Mouse (Mus musculus): Measurements from ENCODE around the gene Sf1. TPM values are rescaled to one million over a fixed set of nuclear protein-coding genes. Genes with fewer than 3 reads are reported as not detected.

The Sf1 gene
- total RNA-seq, 2 experiments from 2014 or later, result 150 to 183 TPM

DNA sequence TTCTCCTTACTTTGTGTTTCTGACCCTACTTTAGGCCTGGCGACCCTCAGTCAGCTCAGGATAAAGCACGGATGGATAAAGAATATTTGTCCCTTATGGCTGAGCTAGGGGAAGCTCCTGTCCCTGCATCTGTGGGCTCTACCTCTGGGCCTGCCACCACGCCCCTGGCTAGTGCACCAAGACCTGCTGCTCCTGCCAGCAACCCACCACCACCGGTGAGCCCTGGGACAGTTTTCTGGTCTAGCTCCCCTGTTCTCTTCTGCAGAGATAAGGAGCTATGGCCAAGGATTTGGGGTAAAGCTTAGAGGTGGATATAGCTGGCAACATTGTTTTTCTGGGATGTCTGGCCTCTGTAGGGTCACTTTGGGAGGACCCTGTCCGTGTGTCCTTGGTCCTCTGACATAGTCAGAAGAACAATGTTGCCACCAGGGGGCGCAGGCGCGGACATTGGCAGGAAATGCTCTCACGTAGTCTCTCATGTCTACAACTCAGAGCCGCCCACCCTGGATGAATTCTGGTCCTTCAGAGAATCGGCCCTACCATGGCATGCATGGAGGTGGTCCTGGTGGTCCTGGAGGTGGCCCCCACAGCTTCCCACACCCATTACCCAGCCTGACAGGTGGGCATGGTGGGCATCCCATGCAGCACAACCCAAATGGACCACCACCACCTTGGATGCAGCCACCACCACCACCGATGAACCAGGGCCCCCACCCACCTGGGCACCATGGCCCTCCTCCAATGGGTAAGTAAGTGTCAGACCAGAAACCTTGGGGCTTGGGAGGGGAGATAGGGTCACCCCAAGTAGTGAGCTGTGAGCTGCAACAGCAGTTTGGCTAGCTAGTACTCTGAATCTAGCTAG is 10.3 kb downstream of the Sf1 start:
- DNase-seq (ENCODE audit: low spot score in 2 of 2), result peak; percentile 84 to 90

DNA sequence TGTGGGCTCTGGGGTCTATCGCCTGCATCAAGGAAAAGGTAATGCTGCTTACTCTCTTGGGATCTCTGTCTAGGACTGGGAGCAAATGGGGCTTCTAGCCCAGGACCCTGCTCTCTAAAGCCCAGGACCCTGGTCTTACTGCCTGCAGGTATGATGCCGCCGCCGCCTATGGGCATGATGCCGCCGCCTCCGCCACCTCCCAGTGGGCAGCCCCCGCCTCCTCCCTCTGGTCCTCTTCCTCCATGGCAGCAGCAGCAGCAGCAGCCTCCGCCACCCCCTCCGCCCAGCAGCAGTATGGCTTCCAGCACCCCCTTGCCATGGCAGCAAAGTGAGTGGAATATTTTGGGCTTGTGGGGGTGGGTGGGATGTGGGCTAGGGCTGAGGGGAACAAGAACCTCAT is 11.1 kb downstream of the Sf1 start:
- DNase-seq (ENCODE audit: low spot score in 2 of 2), result no peak

DNA sequence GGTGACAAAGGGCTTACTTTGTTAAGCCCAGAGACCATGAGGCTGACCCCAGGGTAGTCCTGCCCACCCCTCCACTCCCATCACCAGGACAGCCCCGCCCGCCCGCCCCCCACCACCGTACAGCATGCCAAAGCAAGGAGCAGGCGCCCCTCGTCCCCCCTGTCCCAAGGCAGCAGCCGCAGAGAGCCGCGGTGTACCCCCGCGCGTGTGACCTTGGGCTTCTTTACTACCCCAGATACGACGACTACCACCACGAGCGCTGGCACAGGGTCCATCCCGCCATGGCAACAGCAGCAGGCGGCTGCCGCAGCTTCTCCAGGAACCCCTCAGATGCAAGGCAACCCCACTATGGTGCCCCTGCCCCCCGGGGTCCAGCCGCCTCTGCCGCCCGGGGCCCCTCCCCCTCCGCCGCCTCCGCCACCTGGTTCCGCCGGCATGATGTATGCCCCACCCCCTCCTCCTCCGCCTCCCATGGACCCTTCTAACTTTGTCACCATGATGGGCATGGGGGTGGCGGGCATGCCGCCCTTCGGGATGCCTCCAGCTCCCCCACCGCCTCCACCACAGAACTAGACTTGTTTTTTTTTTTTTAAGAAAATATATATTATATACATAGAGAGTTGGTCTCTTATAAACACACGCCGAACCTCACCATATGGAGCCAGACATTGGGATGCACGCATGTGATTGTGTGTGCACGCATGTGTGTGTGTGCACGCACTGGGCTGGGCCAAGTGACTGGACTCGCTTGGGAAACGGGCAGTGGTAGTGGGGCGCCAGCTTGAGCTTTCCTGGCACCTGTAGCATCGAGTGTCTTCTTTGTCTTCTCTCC is 12.1 kb downstream of the Sf1 start:
- DNase-seq (ENCODE audit: low spot score in 2 of 2), result no peak

DNA sequence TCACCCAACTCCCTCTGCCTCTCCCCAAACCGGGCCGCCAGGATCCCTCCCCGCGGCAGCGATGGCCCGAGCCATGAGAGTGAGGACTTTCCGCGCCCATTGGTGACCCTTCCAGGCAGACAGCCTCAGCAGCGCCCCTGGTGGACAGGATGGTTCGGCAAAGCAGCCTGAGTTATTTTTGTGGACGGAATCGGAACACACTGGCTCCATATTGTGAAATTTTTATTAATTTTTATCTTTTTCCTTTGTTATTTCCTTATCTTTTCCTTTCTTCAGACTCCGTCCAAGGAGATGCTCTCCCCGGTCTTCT is 12.7 kb downstream of the Sf1 start:
- peak; percentile 61 to 69 for DNase-seq (ENCODE audit: low spot score in 2 of 2)

DNA sequence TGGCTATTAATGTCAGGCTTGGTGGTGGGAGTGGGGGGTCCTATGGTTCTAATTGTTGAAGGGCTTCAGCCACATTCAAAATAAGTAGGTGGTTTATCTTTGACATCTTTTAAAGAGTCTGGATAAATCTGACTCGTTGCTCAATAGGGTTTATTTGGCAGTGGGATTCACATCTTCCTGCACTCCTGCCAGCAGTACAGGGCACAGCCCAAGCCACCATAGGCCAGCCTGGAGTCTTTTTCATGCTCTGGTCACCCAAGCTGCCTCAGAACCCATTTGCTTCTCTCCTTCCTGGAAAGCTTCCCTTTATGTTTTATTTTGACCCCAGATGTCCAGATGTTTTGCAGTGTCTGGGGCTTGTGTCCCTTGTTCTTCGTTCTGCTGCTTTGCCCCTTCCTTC is 13.2 kb downstream of the Sf1 start:
- DNase-seq (ENCODE audit: low spot score in 2 of 2), result no peak

DNA sequence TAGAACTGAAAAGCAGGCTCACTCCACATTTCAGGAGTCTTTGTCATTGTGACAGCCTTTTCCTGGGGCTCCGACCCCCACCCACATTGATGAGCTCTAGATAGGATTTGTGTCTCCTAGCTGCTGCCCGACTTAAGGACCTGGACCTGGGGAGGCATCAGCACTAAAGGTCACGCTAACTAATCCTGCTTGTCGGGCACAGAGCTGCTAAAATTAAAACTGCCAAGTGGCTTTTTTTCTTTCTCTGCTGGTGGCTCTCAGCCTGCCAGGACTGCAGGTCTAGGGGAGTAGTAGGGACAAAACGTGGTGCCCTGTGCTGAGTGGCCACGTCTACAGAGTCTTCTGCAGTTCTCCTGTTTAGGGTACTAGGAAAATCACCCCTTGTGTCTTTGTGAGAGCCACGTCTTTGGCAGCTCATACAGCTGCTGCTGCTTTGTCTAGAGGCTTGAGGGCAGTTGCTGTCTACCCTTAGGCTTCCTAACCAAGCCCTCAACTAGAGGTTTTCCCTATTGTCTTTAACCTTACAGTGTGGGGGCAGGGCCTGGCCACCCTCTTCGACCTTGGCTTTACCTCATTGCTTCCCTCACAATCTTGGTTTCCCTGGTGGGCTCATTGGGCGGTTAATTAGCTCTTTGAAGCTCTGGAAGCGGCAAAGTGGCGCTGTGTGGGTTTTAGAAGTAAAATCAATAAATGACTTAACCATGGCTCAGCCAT is 14.0 kb downstream of the Sf1 start:
- DNase-seq (ENCODE audit: low spot score in 2 of 2), result no peak

DNA sequence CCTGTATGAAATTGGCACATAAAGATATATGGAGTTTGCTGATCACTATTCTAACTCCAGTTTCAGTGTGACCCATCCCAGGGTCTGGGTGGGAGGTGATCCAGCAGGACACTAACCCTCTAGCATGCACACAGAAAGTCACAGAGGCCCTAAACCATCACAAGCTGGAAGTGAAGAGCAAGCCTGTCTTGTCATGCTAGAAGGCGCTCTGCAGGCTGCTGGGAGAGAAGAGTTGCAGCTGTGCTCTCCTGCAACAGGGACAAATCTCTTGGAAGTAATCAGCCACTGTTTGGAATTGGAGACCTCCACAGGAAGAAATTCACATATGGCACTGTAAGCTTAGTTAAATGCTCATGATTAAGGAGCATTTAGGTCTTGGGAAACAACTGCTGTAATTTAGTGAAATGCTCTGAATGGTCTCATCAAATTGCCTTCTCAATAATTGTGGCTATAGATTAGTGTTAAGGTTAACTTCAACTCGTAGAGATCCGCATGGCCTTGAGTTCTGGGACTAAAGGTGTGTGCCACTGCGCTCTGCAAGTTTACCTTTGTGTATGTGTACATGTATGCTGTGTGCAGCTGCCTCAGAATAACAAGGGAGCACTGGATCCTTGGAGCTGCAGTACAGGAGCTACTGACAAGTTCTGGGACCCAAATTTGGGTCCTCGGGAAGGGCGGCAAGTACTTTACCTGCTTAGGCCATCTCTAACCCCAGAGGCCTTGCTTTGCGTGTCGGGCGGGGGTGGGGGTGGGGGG is 17.1 kb downstream of the Sf1 start:
- DNase-seq (ENCODE audit: low spot score in 2 of 2), result no peak

DNA sequence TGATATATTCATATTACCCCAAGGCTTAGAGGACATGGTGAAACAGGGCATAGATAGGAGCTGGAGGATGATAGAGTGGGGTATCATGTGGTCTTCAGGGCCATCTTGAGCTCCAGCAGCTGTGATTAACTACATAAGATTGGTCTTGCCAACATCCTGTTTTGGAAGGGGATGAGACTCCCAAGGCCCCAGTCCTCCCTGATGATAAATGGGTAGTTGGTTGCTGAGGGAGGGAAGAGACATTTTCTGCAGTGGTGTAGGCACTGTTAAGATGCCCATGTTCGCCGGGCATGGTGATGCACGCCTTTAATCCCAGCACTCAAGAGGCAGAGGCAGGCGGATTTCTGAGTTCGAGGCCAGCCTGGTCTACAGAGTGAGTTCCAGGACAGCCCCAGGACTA is 17.7 kb downstream of the Sf1 start:
- DNase-seq (ENCODE audit: low spot score in 2 of 2), result no peak

DNA sequence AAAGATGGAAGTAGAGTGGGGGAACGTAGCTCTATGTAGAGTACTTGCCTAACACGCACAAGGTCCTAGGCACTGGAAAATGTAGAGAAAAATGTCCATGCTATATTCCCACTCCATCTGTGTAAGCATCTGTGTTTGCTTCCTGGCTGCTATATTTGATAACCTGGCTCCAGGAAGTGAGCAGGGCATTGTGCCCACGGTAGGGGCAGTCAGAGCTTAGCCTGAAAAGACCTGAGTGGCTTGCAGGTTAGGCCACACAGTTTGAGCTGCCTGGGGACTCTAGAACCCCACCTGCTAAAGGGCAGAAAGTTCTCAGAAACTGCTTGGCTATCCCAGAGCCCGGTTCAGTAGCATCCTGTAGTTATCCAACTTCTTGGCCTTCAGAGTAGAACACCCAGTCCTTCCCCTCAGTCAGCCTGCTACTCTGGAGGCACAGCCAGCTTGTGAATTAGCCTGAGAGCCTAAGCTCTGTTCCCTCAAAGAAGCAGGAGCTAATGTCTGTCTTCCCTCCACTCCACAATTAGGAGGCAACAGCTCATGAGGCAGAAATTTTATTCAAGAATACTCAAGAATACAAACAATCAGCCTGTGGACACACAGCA is 18.9 kb downstream of the Sf1 start:
- DNase-seq (ENCODE audit: low spot score in 2 of 2), result no peak

DNA sequence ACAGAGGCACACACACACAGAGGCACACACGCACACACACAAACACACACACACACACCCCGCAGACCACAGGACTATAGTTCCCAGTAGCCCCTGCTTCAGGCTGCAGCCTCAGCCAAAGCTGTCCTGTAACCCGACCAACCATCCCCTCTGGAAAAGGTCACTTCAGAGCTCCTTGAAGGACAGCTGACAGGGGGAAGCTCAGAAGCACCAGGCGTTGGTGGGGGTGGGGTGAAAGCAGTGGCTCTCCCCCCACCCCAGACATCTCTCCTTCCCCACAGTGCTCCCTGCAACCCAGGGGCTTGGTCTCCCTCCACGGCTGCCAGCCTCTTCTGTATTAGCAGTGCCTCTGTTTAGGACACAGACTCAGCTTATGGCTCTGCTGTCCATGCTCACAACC is 20.0 kb downstream of the Sf1 start:
- DNase-seq (ENCODE audit: low spot score in 2 of 2), result peak in 1 of 2 experiments; percentile 15

DNA sequence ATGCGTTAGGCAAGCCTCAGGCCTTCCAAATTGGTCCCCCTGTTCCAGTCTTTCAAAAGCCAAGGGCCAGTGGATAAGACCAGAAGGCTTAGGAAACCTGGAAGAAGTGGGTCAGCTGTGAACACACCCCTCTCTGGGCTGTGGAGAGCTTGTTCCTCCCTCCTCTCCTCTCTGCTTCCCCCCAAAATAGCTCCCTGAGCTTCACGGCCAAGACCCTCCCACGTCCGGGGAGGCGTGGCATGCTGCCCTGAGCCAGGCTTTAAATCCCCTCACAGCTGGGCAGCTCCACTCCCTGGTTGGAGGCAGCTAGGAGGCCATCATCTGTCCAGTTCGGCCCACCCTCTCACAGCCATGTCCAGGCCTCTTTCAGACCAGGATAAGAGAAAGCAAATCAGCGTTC is 20.6 kb downstream of the Sf1 start, which contains the start of gene Pygm:
Gene Pygm, plus strand, starts transcription at position 272 of the 400 bp plus-strand sequence.
- peak; percentile 66 to 82 for DNase-seq (ENCODE audit: low spot score in 2 of 2)

DNA sequence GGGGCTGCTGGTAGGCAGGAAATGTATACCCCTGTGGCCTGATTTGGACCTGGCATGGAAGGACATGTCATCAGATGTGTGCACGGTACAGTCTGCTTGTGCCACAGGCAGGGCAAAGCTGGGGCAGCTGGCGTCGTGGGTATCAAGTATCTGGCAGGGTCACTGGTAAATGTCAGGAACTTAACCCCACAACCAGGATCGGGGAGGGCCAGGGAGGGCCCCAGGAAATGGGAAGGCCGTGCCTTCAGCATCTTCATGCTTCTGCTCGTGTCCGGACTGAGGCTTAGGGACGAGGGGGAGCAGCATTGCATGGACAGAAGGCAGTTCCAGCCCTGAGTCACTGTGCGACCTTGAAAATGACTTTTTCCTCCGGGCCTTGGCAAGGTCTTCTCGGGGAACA is 21.5 kb downstream of the Sf1 start:
- DNase-seq (ENCODE audit: low spot score in 2 of 2), result peak in 1 of 2 experiments; percentile 41

DNA sequence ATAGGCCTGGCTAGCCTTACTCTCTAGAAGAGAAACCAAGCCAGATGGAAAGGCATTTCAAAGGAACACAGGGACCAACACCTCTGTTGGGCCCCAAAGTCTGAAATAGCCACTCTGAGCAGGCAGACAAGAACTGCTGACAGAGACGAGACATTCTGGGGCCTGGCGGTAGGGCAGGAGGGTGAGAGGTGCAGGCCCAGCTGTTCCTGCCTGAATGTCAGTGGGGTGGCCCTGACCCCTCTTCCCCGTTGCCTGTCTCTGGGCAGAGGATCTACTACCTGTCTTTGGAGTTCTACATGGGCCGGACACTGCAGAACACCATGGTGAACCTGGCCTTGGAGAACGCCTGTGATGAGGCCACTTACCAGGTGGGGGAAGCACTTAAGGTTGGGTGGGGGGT is 21.9 kb downstream of the Sf1 start:
- no peak for DNase-seq (ENCODE audit: low spot score in 2 of 2)

DNA sequence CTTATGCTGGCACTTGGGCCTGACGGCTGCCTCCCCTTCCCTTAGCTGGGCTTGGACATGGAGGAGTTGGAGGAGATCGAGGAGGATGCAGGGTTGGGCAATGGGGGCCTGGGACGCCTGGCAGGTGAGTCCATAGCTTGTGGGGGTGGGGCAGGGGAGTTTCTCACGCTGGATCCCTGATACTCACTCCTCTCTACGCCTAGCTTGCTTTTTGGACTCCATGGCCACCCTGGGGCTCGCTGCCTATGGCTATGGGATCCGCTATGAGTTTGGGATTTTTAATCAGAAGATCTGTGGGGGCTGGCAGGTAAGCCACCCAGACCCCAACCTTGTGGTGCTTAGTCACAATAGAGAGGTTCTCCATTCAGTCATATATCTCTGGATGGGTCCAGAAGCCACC is 22.3 kb downstream of the Sf1 start:
- DNase-seq (ENCODE audit: low spot score in 2 of 2), result peak in 1 of 2 experiments; percentile 10

DNA sequence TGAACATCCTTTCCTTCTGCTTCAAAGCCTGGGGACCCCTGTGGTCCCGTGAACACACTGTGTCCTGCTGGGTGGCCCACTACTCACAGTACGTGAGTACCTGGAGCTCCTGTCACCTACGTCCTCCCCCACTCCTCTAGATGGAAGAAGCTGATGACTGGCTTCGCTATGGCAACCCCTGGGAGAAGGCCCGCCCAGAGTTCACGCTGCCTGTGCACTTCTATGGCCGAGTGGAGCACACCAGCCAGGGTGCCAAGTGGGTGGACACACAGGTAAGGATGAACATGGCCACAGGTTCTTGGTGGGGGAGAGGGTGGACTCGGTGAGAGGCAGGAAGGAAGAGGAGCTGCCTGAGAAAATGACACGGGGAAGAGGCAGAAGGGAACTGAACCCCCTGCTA is 22.7 kb downstream of the Sf1 start:
- DNase-seq (ENCODE audit: low spot score in 2 of 2), result no peak

DNA sequence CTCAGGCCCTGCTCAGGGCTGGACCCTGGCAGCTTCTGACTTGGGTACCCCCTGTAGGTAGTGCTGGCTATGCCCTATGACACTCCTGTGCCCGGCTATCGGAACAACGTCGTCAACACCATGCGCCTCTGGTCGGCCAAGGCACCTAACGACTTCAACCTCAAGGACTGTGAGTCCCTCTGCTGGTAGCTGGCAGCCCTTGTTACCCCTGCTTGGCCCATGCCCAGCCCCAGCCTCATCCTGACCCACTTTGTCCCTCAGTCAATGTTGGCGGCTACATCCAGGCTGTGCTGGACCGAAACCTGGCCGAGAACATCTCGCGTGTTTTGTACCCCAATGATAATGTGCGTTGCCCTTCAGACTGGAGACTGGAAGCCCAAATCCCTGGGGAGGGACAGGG is 24.5 kb downstream of the Sf1 start:
- DNase-seq (ENCODE audit: low spot score in 2 of 2), result no peak

DNA sequence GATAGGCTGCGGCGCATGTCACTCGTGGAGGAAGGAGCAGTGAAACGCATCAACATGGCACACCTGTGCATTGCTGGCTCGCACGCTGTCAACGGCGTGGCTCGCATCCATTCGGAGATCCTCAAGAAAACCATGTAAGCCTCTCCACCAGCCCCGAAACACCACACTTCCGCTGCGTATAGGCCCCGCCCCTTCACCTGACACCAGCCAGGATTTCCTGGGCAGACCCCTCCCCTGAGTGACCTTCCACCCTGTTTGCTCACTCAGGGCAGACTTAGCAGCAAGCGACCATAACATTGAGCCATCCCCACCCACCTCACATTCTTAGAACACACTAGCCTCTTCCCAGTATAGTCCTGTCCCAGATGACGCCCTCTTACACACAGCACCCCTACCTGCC is 26.3 kb downstream of the Sf1 start:
- DNase-seq (ENCODE audit: low spot score in 2 of 2), result no peak

DNA sequence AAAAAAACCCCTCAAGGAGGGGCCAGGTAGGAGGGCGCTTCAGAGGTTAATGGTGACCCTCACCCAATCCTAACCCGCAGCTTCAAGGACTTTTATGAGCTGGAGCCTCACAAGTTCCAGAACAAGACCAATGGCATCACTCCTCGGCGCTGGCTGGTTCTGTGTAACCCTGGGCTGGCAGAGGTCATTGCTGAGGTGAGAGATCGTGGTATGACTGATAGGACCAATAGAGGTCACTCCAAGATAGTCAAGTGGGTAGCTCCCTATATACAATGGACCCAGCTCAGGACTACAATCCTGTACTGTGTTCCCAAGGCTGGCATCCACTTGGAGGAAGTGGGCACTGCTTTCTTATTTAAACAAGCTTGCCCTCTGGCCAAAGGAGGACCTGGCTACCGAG is 26.8 kb downstream of the Sf1 start:
- no peak for DNase-seq (ENCODE audit: low spot score in 2 of 2)

DNA sequence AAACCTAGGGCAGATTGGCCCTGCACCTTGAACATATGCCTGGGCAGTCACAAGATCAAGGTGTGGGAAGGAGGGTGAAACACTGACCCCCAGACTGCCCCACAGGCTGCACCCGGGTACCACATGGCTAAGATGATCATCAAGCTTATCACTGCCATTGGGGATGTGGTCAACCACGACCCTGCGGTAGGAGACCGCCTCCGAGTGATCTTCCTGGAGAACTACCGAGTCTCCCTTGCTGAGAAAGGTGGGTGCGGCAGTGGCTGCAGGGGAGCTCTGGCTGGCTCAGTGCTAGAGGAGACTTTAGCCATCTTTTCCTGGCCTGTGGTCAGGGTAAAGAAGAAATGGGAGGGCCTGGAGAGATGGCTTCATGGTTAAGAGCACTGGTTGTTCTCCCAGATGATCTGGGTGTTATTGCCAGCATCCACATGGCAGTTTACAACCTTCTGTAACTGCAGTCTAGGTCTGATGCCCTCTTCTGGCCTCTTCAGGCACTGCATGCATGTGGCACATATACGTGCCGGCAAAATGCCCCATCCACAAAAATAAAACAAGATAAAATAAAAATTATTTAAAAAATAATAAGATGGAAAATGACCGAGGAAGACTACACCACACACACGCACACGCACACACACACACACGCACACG is 29.4 kb downstream of the Sf1 start:
- no peak for DNase-seq (ENCODE audit: low spot score in 2 of 2)

DNA sequence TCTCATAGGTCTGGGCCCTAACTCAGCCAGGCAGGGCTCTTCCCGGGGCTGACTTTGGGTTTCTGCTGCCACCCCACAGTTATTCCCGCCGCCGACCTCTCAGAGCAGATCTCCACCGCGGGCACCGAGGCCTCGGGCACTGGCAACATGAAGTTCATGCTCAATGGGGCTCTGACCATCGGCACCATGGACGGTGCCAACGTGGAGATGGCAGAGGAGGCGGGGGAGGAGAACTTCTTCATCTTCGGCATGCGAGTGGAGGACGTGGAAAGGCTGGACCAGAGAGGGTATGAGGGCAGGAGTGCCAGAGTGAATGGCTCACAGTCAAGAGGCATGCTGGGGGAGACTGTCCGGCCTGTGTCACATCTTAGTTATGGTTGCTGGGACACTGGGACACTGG is 30.1 kb downstream of the Sf1 start:
- DNase-seq (ENCODE audit: low spot score in 2 of 2), result no peak
